Mouse (Mus musculus): ENCODE results near the gene Smc4. TPM values are rescaled to one million over a fixed set of nuclear protein-coding genes. Genes with fewer than 3 reads are reported as not detected.

Gene Smc4
- total RNA-seq (2021) = 10 to 100 TPM; 65.9 to 79.6 TPM
- long read RNA-seq, experiment 1, full-length matches to known transcripts = 5 of 13 reads
- long read RNA-seq, experiment 1, partial matches to known transcripts = 1 of 13 reads
- long read RNA-seq, experiment 1, other reads (novel, unspliced or antisense) = 7 of 13 reads
- long read RNA-seq, experiment 2, full-length matches to known transcripts = 19 of 62 reads
- long read RNA-seq, experiment 2, partial matches to known transcripts = 41 of 62 reads
- long read RNA-seq, experiment 2, other reads (novel, unspliced or antisense) = 2 of 62 reads

DNA sequence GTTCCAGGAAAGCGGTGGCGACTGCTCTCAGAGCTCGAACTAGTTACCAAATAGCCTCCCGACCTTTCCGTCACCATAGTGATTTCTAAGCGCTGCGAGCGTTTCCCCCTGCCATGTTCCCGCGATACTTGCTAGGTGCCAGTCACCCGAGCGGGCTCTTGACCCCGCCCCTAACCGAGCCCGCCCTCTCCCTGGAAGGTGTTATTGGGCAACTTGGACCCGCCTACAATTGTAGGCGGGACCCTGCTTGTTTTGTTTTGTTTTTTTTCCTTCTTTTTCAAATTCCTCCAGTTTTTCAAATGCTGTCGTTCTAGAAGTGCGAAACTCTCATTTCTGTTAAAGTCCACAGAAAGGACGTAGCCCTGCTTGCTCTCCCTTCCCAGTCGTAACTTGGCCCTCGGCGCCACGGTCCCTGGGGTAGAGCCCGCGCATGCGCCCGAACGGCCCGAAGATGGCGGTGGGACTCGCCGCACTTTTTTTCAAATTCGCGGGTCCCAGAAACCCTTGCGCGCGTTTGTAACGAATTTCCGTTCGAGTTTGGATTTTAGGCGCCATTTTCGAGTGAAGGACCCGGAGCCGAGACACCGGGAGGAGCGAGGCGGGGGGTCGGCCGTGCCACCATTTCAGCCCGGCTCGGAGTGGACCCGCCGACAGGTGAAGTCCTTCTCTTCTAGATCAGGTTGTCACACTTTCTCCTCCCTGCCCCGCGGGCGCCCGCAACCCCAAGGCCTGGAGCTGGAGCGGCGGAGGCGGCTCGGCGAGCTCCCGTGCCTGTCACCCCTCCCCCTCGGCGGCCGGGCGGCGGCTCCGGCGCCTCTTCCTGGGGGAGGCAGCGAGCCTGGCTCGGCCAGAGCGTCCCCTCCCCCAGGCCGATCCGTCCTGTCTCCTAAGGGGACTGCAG lies at the start of gene Smc4, which contains the start of gene Ift80:
TSS of gene Smc4 (plus strand) at position 302 of the 901 bp plus-strand sequence.
TSS of gene Ift80 (minus strand) at position 134 of the 901 bp plus-strand sequence.
- peak; percentile 84 to 93 for DNase-seq (ENCODE audit: low spot score in 2 of 2)

- no peak for DNase-seq (ENCODE audit: low spot score in 2 of 2)
Observed at GRCm38 (mm10) chr3:68956454-68956853, 48.1 kb upstream of the Smc4 start.

- no peak for DNase-seq (ENCODE audit: low spot score in 2 of 2)
Observed at GRCm38 (mm10) chr3:68957413-68957812, 47.1 kb upstream of the Smc4 start.

- DNase-seq (ENCODE audit: low spot score in 2 of 2) = no peak
Observed at GRCm38 (mm10) chr3:68964682-68965081, 39.9 kb upstream of the Smc4 start.

- no peak for DNase-seq (ENCODE audit: low spot score in 2 of 2)
Observed at GRCm38 (mm10) chr3:68966527-68967285, 37.8 kb upstream of the Smc4 start.

DNA sequence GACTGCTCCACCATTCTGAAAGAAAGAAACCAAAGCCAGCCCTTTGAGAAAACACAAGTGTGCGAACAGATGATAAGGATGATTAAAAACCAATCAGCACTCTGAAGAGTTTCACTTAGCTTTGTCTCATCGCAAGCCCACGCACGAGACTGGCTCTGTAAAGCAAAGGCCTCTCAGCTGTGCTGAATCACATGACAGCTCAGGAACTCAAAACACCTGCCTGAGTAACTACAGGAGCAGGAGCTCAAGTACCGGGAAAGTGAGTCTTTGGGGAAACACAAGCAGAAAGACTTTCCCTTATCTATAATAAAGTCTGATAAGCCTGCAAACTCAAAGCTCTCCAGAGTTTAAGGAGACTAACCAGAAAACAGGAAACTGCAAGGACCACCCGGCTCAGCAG lies 37.1 kb upstream of the Smc4 start:
- DNase-seq (ENCODE audit: low spot score in 2 of 2) = no peak

GRCm38 (mm10) chr3:68969091-68969590 lies 35.4 kb upstream of the Smc4 start:
- no peak for DNase-seq (ENCODE audit: low spot score in 2 of 2)

GRCm38 (mm10) chr3:68973574-68973973 lies 31.0 kb upstream of the Smc4 start:
- DNase-seq (ENCODE audit: low spot score in 2 of 2) = no peak

DNA sequence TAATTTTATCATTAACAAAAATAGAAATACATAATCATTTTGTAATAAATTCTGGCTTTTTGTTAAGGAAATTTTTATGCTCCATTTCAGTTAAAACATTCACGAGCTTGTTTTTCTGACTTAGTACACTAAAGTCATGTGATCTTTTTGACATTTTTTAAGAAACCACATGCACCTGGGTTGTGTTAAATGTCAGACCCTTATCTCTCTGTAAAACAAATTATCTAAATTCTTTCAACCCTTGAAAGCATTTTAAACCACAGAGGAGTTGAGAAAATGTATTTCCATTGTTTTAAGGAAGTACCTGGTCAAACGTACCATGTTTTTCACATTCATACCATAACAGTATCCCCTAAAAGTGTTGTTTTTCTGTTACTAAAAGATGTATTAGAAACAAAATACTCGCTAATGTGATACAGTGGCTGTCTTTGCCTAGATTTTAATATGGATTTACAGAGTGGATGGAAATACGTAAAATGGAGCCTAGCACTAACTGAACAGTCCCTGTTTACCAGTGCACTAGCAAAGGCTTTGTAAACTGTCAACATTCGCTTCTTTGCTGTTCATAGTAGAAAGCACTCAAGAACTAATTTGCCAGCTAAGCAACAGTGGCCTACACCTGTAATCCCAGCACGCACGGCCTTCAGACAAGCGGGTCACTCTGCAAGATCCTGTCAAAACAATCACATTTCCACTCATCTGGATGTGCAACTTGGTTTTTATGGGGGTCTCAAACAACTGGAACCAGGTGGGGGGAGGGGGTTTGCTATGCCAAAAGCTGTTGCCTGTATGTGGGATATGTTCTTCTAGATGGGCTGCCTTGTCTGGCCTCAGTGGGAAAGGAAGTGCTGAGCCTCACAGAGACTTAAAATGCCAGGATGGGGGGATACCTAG lies 29.7 kb upstream of the Smc4 start:
- no peak for DNase-seq (ENCODE audit: low spot score in 2 of 2)

DNA sequence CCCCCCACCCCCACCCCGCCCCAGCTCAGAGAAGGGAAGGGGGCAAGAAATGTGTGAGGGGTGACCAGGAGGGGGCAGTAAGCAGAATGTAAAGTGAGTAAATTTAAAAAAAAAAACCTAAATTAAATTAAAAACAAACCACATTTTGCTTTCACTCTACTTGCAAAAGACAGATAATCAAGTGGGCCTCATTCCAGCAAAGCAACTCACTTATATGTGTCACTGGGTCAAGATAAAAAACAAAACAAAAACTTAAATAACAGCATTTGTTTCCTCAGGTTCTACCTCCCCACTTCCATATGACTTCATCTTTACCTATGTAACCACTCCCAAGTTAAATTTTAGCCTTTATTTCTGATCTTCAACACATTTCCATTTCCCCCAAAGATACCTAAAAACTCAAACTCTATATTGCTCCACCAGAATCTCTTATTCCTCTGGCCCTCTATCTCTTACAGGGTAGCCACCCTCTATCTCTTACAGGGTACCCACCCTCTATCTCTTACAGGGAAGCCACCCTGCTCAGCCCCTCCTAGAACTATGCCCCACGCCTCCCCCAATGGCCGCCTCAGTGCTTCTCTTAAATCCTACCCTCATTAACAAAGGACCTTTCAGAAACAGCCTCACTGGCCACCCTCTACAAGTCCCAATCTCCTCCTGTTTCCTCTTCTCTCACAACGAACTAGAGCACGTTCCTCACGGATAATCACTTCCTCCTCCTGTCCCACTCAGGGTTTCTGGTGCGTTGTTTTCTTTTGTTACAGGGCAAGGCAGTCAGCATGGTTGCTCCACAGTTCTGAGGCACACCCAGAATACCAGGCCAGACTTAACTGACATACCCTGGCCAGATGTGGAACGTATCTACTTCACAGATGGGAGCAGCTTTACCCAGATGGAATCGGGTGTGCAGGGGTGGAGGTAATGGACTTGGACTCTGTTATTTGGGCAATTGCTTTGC lies 28.7 kb upstream of the Smc4 start:
- no peak for DNase-seq (ENCODE audit: low spot score in 2 of 2)

GRCm38 (mm10) chr3:68977696-68978095 lies 26.8 kb upstream of the Smc4 start:
- DNase-seq (ENCODE audit: low spot score in 2 of 2) = no peak

DNA sequence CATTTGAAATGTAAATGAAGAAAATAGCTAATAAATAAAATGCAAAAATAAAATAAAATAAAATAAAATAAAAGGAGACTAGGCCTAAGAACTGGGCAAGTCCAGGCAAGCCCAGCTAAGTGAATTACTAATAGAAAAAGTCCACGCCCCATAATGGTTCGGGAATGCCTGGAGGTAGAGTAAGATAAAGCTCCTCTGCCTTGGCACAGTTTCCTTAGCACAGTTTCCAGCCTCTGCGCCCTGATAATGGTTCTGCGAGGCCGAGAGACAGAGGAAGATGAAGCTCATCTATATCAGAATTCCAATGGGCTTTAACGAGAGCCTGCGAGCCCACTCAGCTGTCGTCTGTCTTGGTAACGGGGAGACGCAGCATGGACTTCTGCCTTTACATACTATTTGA lies 25.4 kb upstream of the Smc4 start:
- DNase-seq (ENCODE audit: low spot score in 2 of 2) = no peak

- no peak for DNase-seq (ENCODE audit: low spot score in 2 of 2)
Observed at GRCm38 (mm10) chr3:68980898-68981297, 23.6 kb upstream of the Smc4 start.

DNA sequence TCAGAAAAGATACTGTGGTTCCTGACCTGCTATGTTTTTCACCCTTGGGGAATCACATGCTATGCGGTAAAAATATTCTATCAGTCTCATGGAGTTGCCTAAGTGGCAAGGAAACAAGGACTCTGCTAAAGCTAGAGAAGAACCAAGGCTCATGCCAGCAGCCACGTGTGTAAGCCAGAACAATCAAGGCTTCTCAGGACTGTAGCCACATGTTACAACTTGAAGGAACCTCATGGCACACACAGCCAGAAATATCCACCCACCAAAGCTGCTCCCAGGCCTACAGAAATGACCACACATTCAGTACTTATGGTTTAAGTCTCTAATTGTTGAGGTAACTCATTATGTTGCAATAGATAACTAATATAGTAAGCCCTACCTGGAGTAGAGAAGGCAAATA lies 18.0 kb upstream of the Smc4 start:
- DNase-seq (ENCODE audit: low spot score in 2 of 2) = no peak

- no peak for DNase-seq (ENCODE audit: low spot score in 2 of 2)
Observed at GRCm38 (mm10) chr3:69002781-69003180, 1.8 kb upstream of the Smc4 start.

GRCm38 (mm10) chr3:69004055-69004436 lies 492 bp upstream of the Smc4 start:
- DNase-seq (ENCODE audit: low spot score in 2 of 2) = no peak

DNA sequence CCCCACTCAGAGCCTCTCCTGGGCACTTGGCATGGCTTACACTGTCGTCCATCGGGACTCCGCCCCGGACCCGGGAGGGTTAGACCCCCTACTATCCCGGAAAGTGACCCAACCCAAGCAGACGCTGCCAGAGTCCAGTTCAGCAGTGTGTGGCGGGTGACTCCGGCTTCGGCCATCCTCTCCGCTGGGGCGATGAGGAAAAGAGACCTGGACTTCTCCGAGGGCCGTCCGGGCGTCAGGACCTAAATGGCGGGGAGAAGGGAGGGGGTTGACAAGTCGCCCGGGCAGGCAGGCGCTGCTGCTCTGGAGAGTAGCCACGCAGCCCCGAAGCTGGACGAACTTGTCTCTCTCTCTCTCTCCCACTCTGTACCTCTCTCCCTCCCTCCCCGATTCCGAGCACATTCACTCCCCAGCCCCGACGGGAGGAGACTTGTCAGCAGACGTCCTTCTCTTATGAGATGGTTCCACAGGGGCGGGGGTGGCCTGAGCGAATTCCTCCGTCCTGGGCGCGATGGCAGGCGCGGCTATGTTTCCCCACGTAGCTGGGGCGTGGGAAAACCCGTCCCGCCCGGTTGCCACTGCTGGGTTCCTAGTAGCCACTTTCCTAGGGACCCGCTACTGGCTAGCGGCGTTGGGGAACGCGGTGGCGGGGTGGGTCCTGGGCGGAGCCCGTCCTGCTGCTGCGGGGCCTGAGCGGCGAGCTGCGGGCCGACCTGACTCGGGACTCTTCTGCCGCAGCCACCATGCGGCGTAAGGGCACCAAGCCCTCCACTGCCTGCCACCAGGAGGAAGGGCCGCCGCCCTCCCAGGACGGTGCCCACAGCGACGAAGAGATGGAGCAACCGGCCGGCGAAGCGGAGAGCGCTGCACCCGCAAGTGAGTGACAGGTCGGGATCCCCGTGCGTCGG lies 1.1 kb downstream of the Smc4 start:
- peak; percentile 41 to 55 for DNase-seq (ENCODE audit: low spot score in 2 of 2)

GRCm38 (mm10) chr3:69006246-69006760 lies 1.8 kb downstream of the Smc4 start:
- DNase-seq (ENCODE audit: low spot score in 2 of 2) = no peak
